Comparison of ENCODE assay signal across 15 mouse cellular contexts in genomic region chr7:68914344-68914743, GRCm38 (mm10).
DNase-seq lines count a peak whose midpoint lies in the region; ATAC-seq and TF ChIP-seq lines count a peak whose summit lies in the region.
"Had no signal": no experiment of that assay in that cellular context is flagged by ENCODE, and none has a peak within 500 bp of the region (broad histone marks: within the 10 kb centered on the region; RNA-seq: fewer than 3 reads in every experiment).

No protein-coding gene starts in this region.

- H3K9me3 ChIP-seq in stomach, embryonic 16.5 days (replicated peaks; ENCODE audit: control insufficient read depth, low read length) = no peaks in the 10 kb centered on the region
- H3K9me3 ChIP-seq: heart, embryonic 12.5 days; liver, embryonic 13.5 days; neural tube, embryonic 12.5 days had no signal

- DNase-seq in frontal cortex, adult 2 months (ENCODE audit: extremely low spot score in 1 of 2, low spot score in 1 of 2) = peak; percentile 54 to 80
- DNase-seq in frontal cortex, postnatal 14 days (ENCODE audit: low spot score in 2 of 2) = no peak
- peak; percentile 48 to 52 for DNase-seq in right cerebral cortex, adult 2 months (ENCODE audit: low spot score in 2 of 2)
- no peak for DNase-seq in right cerebral cortex, postnatal 25 days
- peak; percentile 29 to 40 for DNase-seq in layer of hippocampus, adult 2 months (ENCODE audit: low spot score in 2 of 2)
- DNase-seq in adrenal gland, postnatal 25 days = no peak
- DNase-seq in thymus, postnatal 25 days = no peak
- DNase-seq: gastrocnemius, adult 2 months; kidney, postnatal 36 days; liver, embryonic 13.5 days had no signal

- 33% methylated on average over 4 of the region's 4 CpGs for WGBS in stomach, embryonic 16.5 days

- H3K9ac ChIP-seq in stomach, embryonic 16.5 days (ENCODE audit: low read length) = no peak overlapping the region
- H3K9ac ChIP-seq: heart, embryonic 12.5 days; hindbrain, embryonic 14.5 days; liver, embryonic 13.5 days; neural tube, embryonic 12.5 days had no signal

- H3K4me1 ChIP-seq in stomach, embryonic 16.5 days (ENCODE audit: control insufficient read depth, insufficient read depth, low read length) = peaks cover 7% of the 10 kb centered on the region; the same call in 1 of the 2 replicates
- H3K4me1 ChIP-seq: liver, embryonic 13.5 days; neural tube, embryonic 12.5 days had no signal

- no peaks in the 10 kb centered on the region for H3K36me3 ChIP-seq in stomach, embryonic 16.5 days (ENCODE audit: control insufficient read depth, insufficient read depth, low read length)
- H3K36me3 ChIP-seq: heart, embryonic 12.5 days; liver, embryonic 13.5 days; neural tube, embryonic 12.5 days had no signal

- no peak overlapping the region for H3K4me2 ChIP-seq in stomach, embryonic 16.5 days (ENCODE audit: low read depth, low read length)
- H3K4me2 ChIP-seq: heart, embryonic 12.5 days; hindbrain, embryonic 14.5 days; liver, embryonic 13.5 days; neural tube, embryonic 12.5 days had no signal

- no peak overlapping the region for H3K4me3 ChIP-seq in layer of hippocampus, adult 2 months
- no peak overlapping the region for H3K4me3 ChIP-seq in stomach, embryonic 16.5 days (replicated peaks; ENCODE audit: low read length)
- H3K4me3 ChIP-seq: gastrocnemius, adult 2 months; heart, embryonic 12.5 days; liver, embryonic 13.5 days; neural tube, embryonic 12.5 days had no signal

- no peak overlapping the region for H3K27ac ChIP-seq in layer of hippocampus, adult 2 months
- no peak overlapping the region for H3K27ac ChIP-seq in stomach, embryonic 16.5 days (ENCODE audit: low read length)
- H3K27ac ChIP-seq: gastrocnemius, adult 2 months; hindbrain, embryonic 14.5 days; liver, embryonic 13.5 days; neural tube, embryonic 12.5 days had no signal

- H3K27me3 ChIP-seq in stomach, embryonic 16.5 days (ENCODE audit: control insufficient read depth, insufficient read depth, low read length) = no peaks in the 10 kb centered on the region
- H3K27me3 ChIP-seq: heart, embryonic 12.5 days; liver, embryonic 13.5 days; neural tube, embryonic 12.5 days had no signal

- TF ChIP-seq CTCF in layer of hippocampus, adult 2 months (conservative IDR thresholded peaks at IDR 0.05) = no peak

- ATAC-seq in stomach, embryonic 16.5 days (ENCODE audit: insufficient read depth, low FRiP score) = peak; percentile 80; the same call in 1 of the 2 replicates
- ATAC-seq: Patski had no signal

Comparison
In these comparisons a context has a peak if more than half of its experiments do, and no peak if none do; other contexts are left out.
1. DNase-seq: peak in frontal cortex, adult 2 months (2 of 2), right cerebral cortex, adult 2 months (2 of 2) and layer of hippocampus, adult 2 months (2 of 2); none in frontal cortex, postnatal 14 days (0 of 2), right cerebral cortex, postnatal 25 days (single experiment), adrenal gland, postnatal 25 days (single experiment) and thymus, postnatal 25 days (single experiment).